In genomic region chr12:51025531-51025930, GRCm38 (mm10) we compare ENCODE assay signal across 25 mouse cellular contexts.
"Had no signal": no experiment of that assay in that cellular context is flagged by ENCODE, and none has a peak within 500 bp of the region (broad histone marks: within the 10 kb centered on the region; RNA-seq: fewer than 3 reads in every experiment).

No protein-coding gene starts in this region.

- H3K9ac ChIP-seq: limb, embryonic 12.5 days; limb, embryonic 15.5 days; liver, embryonic 12.5 days; liver, embryonic 15.5 days; lung, embryonic 15.5 days; neural tube, embryonic 12.5 days; neural tube, embryonic 15.5 days had no signal

- H3K4me3 ChIP-seq: limb, embryonic 12.5 days; limb, embryonic 15.5 days; liver, embryonic 12.5 days; liver, embryonic 15.5 days; lung, embryonic 15.5 days; megakaryocyte, embryonic 14.5 days; midbrain, embryonic 10.5 days; neural tube, embryonic 12.5 days; neural tube, embryonic 15.5 days had no signal

- H3K27ac ChIP-seq: kidney, postnatal 0 days; limb, embryonic 12.5 days; limb, embryonic 15.5 days; liver, embryonic 12.5 days; liver, embryonic 15.5 days; lung, embryonic 15.5 days; midbrain, embryonic 10.5 days; neural tube, embryonic 12.5 days; neural tube, embryonic 15.5 days; stomach, postnatal 0 days had no signal

- H3K4me1 ChIP-seq: limb, embryonic 12.5 days; limb, embryonic 15.5 days; liver, embryonic 12.5 days; liver, embryonic 15.5 days; megakaryocyte, embryonic 14.5 days; neural tube, embryonic 12.5 days had no signal

- ATAC-seq: intestine, postnatal 0 days; liver, embryonic 12.5 days had no signal

- DNase-seq: kidney, adult 2 months; kidney, postnatal 25 days; left cerebral cortex, postnatal 4 days; lung, adult 18-20 months; lung, postnatal 10 days; lung, postnatal 36 days; midbrain, embryonic 14.5 days; right cerebral cortex, adult 18-20 months; right cerebral cortex, postnatal 14 days; right cerebral cortex, postnatal 4 days; thymus, adult 2 months; thymus, postnatal 14 days; thymus, postnatal 4 days had no signal

- H3K9me3 ChIP-seq: limb, embryonic 12.5 days; limb, embryonic 15.5 days; liver, embryonic 12.5 days; liver, embryonic 15.5 days; lung, embryonic 15.5 days; midbrain, embryonic 10.5 days; neural tube, embryonic 12.5 days; neural tube, embryonic 15.5 days had no signal

- H3K36me3 ChIP-seq: limb, embryonic 12.5 days; limb, embryonic 15.5 days; liver, embryonic 12.5 days; liver, embryonic 15.5 days; lung, embryonic 15.5 days; midbrain, embryonic 10.5 days; neural tube, embryonic 12.5 days; neural tube, embryonic 15.5 days had no signal

- H3K4me2 ChIP-seq: limb, embryonic 12.5 days; limb, embryonic 15.5 days; liver, embryonic 12.5 days; liver, embryonic 15.5 days; lung, embryonic 15.5 days; neural tube, embryonic 12.5 days; neural tube, embryonic 15.5 days had no signal

- H3K27me3 ChIP-seq: limb, embryonic 12.5 days; limb, embryonic 15.5 days; liver, embryonic 12.5 days; liver, embryonic 15.5 days; lung, embryonic 15.5 days; megakaryocyte, embryonic 14.5 days; neural tube, embryonic 12.5 days; neural tube, embryonic 15.5 days had no signal
